Mouse (Mus musculus) cerebellum, postnatal 4 days (tissue): Measurements from ENCODE around the gene Topors.

Experiments
- DNase-seq, 2 experiments: peaks; one replicate each; pipeline ENCODE4 v3.0.0; 2022; ENCODE audit warnings: low spot score in 2 of 2, mixed read lengths in 1 of 2

The Topors gene

DNA sequence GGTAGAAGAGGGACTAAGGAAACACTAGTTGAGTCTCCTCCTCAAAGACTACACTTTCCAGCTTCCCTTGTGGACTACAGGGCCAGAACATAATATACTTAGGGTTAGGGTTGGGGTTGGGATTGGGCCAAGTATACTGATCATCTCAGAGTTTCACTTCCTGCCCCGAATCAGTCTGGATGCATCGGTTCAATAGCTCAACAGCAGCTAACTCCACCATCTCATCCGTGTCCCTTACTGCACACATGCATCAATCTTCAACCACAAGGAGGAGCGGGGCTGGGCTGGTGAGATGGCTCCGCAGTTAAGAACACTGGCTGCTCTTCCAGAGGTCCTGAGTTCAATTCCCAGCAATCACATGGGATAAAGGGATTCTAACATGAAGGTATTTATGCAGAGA lies 18.7 kb downstream of the Topors start:
- no peak for DNase-seq

GRCm38 (mm10) chr4:40244035-40244434 lies 25.6 kb downstream of the Topors start:
- DNase-seq, result no peak

DNA sequence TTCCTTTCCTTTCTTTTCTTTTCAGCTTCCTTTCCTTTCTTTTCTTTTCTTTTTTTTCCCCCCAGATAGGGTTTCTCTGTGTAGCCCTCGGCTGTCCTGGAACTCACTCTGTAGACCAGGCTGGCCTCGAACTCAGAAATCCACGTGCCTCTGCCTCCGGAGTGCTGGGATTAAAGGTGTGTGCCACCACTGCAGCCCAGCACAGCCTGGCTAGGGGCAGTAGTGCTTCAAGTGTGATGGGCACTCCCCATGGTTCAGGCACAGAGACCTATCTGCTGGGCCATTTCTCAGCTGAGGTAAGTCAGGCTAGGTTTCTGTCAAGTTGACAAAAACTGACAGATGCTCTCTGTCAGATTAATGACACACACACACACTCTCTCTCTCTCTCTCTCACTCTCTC lies 26.6 kb downstream of the Topors start:
- DNase-seq, result no peak

DNA sequence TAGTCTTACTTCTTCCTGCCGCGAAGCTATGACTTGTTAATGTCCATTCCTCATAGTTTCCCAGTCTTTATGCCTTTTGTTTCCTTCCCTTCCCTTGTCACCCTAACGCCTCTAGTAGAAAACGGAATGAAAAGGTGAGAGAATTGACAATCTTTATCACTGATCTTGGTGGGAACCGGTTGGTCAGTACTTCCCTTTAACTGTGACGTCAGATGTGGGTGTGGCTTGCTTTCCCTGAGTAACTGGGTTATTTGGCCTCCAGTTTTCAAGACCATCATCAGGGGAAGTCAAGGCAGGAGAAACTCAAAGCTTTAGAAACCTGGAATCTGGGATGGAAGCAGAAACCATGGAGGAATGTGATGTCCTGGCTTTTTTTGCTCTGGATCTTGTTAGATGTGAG lies 27.7 kb downstream of the Topors start:
- no peak for DNase-seq

GRCm38 (mm10) chr4:40240272-40240744 lies 29.3 kb downstream of the Topors start:
- no peak for DNase-seq

GRCm38 (mm10) chr4:40239409-40240271 lies 30.0 kb downstream of the Topors start, which contains the start of gene Ddx58:
Ddx58 (minus strand) TSS chr4:40239828.
- DNase-seq, result no peak

- DNase-seq, result no peak
Measured at GRCm38 (mm10) chr4:40238483-40239408, 30.9 kb downstream of the Topors start.

- no peak for DNase-seq
Measured at GRCm38 (mm10) chr4:40236829-40237228, 32.8 kb downstream of the Topors start.

DNA sequence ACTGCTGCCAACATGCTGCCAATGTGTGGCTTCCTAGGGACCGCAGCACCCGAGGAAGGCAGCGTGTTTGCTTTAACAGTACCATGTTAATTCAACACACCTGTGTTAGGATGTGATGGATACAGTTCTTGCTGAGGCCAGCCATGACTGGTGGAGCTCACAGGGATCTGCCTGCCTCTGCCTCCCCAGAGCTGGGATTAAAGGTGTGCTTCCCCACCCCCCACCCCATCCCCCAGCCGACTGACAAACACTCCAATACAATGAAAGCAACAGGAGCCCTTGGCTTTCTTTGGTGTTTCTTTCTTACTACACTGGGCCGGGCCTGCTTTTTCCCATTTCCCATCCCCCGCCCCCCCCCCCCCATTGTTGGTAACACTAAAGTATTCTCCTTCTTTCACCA lies 35.4 kb downstream of the Topors start:
- no peak for DNase-seq

DNA sequence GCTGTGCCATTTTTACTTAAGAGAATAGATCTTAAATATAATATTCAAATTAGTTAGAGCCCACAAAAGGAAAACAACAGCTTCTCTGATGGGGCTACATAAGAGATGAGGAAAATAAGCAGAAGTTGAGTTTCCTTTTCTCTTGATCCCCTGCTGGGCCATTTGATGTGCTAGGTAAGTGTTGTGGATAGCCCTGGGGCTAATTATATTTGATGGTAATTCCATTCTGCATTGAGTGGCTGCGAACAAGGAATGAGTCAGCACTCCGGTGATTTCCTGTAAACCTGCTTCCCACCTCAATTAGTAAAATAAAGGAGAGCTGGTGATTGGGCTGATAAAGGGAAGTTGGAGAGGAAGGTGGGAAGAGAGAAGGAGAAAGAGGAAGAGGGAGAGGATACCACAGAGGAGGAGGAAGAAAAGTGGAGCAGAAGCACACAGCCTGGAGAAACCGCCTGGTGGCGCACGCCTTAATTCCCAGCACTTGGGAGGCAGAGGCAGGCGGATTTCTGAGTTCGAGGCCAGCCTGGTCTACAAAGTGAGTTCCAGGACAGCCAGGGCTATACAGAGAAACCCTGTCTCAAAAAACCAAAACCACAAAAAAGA lies 36.5 kb downstream of the Topors start:
- no peak for DNase-seq

GRCm38 (mm10) chr4:40229723-40230122 lies 39.9 kb downstream of the Topors start:
- no peak for DNase-seq

DNA sequence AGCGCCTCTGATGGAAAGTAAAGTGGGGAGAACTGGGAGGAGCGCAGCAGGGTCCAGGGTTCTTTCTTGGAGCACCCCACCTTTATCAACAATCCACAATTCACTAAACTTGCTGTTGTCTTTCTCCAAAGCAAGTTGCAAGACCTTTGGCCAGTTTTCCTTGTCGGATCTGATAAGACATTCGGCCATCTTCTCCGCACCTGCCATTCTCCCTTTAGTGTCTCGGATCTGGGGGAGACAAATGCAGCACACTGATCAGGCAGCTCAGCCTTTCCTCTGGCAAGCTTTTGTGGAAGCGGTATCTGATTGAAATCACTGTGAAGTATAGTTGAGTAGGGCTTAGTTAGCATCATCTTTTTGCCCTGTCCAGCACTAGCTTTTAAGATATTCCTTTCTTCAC lies 41.8 kb downstream of the Topors start:
- no peak for DNase-seq

GRCm38 (mm10) chr4:40227131-40227530 lies 42.5 kb downstream of the Topors start:
- DNase-seq, result no peak

- DNase-seq, result no peak
Measured at GRCm38 (mm10) chr4:40226095-40226494, 43.6 kb downstream of the Topors start.

DNA sequence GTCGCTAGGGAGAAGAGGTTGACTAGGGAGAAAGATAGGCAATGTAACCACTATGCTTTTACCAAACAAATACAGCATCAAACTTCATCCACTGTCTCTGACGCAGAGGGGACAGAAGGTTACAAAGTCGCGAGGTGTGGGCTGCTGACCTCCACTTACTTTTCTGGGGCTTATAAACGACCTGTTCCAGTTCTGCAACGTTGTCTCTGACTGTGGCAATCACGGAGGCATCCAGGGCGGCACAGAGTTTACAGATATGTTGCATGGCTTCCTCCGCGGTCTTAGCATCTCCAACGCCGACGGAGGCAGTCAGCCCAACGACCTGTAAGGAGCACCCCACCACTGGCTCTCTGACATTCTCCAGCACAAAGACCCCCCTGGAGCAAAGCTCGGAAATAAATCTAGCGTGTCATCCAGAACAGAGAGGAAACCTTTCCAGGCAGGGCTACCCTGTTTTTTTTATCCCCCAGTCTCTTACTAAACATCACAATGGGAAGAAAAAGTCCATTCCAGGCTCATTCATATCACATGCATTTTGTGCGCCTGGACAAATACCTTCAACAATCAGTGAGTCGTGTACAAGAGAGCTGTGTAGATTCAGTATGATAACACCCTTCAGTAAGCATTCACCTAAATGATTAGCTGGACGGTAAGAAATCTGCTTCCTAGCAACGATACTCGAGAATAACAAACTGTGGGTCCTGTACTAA lies 47.6 kb downstream of the Topors start:
- DNase-seq, result no peak

DNA sequence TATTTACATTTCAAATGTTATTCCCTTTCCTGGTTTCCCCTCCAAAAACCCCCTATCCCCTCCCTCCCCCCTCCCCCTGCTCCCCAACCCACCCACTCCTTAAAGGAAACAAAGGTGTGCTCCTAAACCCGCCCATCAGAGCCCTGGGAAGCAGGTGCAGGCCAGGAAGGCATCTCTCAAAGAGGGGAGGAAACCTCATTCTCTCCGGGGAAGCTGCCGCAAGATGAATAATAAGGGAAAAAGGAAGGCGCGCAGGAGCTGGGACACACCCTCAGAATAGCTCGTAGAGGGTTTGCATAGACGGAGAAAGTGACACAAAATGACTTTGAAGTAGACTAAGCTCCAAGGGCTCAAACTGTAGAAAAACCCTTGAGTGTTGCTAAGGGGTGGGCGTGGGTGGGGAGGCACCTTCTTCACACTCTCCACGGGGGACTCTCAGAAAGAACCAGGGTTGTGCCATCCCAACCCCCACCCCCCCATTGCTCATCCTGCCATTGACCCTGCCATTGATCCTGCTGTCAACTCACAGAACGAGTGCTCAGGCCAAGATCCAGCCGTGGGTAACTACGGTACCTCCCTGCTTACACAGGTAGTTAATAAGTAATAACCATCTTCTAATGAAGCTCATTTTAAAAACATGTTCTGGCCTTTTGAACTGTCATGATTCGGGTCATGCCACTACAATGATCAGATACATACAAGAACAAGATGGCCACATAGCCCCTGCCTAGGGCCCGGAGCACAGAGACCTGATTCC lies 48.5 kb downstream of the Topors start:
- no peak for DNase-seq

- DNase-seq, result no peak
Measured at GRCm38 (mm10) chr4:40220437-40220836, 49.2 kb downstream of the Topors start.

GRCm38 (mm10) chr4:40218382-40218781 lies 51.3 kb downstream of the Topors start:
- DNase-seq, result no peak

DNA sequence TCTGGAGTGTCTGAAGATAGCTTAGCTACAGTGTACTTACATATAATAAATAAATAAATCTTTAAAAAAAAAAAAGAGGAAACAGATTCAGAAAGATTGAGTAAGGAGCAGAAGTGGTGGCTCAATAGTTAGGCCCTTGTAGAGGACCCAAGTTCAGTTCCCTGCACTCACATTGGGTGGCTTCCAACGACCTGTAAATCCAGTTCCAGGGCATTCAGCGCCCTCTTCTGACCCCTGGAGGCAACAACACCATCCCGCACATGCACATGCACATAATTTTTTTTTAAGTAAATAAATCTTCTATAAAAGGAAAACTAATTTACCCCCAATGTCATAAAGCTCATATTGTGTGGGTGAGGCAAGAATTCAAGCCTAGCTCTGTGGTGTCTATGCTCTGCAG lies 51.7 kb downstream of the Topors start:
- DNase-seq, result no peak

GRCm38 (mm10) chr4:40212177-40212576 lies 57.5 kb downstream of the Topors start:
- no peak for DNase-seq
